Mouse (Mus musculus): ENCODE measurements around the gene Crabp2. TPM values are rescaled to one million over a fixed set of nuclear protein-coding genes. Genes with fewer than 3 reads are reported as not detected.

Gene Crabp2
- total RNA-seq, 2 experiments from 2014 or later = 1.6 to 3.7 TPM

DNA sequence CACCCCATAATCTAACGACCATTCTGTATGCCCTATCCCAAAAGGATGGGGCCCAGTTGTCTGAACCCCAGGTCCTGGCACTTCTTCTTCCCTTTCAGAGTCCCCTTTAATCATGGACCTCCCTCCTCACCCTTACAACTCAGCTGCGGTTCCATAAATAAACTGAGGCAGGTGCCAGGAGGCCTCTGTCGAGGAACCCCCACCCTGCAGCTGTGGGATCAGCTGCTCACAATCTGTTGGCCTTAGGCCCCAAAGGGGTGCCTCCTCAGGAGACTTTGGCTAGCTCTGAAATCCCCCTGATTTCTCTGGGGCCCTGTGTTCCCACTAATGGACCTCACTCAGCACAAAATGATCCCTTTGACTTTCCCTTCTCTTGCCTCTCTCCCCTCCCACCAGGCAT is 35.6 kb downstream of the Crabp2 start:
- H3K4me3 ChIP-seq = no peak overlapping the region
- DNase-seq (ENCODE audit: low spot score in 2 of 2) = no peak
- no peak overlapping the region for H3K27ac ChIP-seq
- no peak for TF ChIP-seq CTCF (conservative IDR thresholded peaks at IDR 0.05)

DNA sequence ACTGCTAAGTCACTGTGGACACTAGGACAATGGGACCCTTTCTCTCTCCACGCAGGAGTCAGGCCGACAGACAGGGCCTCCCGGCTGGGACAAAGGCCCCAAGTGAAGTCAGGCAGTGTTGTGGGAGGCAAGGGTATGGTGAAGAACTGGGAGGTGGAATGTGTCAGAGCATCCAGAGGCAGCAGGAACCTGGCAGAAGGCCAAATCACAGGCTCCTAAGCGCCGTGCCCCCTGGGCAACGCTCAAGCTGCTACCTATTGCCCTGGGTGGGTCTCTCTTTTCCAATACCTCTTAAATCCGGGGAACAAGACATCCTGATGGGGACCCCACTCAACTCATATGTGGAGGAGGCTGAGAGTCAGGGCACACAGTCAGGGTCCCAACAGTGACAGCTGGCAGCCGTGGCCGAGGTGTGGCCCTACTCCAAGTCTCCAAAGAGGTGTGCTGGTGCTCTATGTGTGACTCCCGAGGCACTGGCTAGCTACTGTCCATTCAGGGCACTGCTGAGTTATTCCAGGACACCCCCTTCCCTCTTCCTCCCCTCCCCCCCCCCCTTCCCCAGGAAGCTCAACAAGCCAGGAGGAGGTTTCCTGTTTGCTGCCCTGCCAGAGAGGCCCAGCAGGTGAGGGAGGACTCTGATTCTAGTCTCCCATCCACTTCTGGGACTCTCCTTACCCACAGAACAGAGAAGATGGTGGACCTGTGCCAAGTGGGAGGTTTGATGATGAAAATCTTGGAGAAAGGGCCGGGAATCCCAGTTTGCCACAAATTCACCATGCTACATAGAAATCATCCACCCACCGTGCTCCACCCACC is 37.2 kb downstream of the Crabp2 start:
- no peak for DNase-seq (ENCODE audit: low spot score in 2 of 2)
- no peak for TF ChIP-seq CTCF (conservative IDR thresholded peaks at IDR 0.05)
- H3K4me3 ChIP-seq = no peak overlapping the region
- H3K27ac ChIP-seq = peak overlapping the region; percentile 53; the same call in 1 of the 2 replicates

DNA sequence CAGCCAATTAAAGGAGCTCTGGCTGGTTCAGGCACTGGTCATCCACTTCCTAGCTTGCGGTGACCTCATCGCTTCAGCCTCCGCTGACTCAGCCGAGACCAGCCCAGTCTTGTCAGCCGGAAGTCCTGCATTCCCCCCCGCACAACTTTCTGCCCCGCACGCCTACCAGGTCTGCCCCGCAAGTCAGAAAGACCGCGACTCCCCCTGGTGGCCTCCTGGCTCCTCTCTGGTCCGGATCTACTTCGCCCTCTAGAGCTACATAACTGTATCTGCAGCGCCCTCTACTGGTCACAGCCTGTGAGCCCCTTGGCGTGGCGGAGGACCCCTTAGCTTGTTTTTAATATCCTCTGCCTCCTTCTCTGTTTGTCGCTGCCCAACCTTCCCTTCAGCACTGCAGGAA is 38.4 kb downstream of the Crabp2 start:
- peak overlapping the region; percentile 15; the same call in 1 of the 2 replicates for H3K27ac ChIP-seq
- peak overlapping the region; percentile 32; the same call in 1 of the 2 replicates for H3K4me3 ChIP-seq
- peak; percentile 86 to 96 for DNase-seq (ENCODE audit: low spot score in 2 of 2)
- TF ChIP-seq CTCF (conservative IDR thresholded peaks at IDR 0.05) = peak; percentile 96

DNA sequence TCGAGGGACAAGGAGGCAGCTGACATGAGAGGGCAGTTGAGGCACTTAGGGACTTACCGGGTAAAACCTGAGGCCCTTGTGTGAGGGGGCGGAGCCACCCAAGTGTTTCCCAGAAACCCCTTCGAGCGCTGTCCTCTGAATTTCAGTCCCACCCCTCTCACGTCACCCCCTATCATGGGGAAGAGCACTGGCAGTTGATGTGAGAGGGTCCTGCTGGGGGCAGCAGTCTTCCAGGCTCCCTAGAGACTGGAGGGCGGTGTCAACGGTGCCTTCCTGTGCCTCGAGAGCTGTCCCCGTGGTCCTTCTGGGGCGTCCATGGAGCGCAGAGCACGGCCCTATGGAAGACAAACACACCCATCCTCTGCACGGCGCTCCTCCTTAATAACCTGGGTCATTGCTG is 39.2 kb downstream of the Crabp2 start:
- no peak for TF ChIP-seq CTCF (conservative IDR thresholded peaks at IDR 0.05)
- Histone ChIP-seq H3K27ac (peak overlapping the region; percentile 15; the same call in 1 of the 2 replicates), H3K4me3 (peak overlapping the region; percentile 32; the same call in 1 of the 2 replicates)
- DNase-seq (ENCODE audit: low spot score in 2 of 2) = no peak

DNA sequence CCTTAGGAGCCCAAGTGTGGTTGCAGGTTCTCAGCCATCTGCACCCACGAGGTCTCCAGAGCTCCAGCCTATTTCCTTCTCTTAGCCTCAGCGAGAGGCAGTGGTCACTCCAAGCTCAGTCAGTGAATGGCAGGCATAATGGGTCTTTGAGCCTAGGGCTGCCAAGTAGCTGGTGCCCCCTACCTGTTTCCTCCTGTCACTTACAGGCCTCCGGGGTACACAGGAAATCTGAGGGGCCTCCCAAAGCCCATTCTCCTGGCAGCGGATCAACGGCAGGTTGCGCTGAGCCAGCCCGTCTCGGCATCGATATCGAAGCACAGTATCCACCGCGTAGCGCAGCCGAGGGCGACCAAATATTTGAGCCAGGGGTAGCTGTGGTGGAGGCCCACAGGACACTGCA is 39.6 kb downstream of the Crabp2 start:
- DNase-seq (ENCODE audit: low spot score in 2 of 2) = no peak
- peak overlapping the region; percentile 15; the same call in 1 of the 2 replicates for H3K27ac ChIP-seq
- H3K4me3 ChIP-seq = peak overlapping the region; percentile 32; the same call in 1 of the 2 replicates
- TF ChIP-seq CTCF (conservative IDR thresholded peaks at IDR 0.05) = no peak

DNA sequence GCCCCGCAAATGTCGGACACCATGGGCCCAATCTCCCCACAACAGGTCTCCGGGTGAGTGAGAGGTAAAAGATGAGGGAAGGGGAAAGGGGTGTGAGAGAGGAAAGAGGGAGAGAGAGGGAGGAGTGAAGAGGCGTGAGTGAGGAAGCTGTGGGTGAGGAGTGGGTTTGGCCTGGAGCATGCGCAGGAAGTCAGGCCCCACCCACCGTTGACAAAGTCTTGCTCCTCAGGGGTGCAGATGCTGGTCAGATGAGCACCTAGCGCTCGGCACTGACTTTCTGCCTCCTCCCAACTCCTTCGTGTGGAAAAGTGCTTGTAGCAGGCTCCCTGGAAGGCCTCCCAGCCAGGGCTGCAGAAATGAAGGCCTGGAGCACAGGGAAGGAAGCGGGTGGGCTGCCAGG is 41.5 kb downstream of the Crabp2 start:
- Histone ChIP-seq H3K4me3 (no peak overlapping the region), H3K27ac (no peak overlapping the region)
- DNase-seq (ENCODE audit: low spot score in 2 of 2) = no peak
- TF ChIP-seq CTCF (conservative IDR thresholded peaks at IDR 0.05) = no peak

DNA sequence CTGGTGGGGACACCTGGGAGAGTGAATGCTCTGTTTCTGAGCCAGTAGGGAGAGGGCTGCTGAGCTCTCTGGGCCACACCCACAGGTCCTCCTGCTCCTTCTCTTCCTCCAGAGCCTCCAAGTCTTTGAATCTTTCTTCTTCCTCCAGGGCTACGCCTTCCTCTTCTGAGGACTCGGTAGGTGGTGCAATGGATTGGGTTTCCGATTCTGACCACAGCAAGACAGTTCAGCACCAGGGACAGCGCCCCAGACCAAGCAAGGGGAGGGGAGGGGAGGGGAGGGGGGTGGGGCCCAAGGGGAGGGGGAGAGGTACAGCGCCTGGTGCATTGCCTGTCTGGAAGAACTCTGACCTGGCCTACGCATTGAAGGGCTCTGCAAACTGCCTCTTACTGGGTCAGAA is 45.0 kb downstream of the Crabp2 start:
- H3K4me3 ChIP-seq = no peak overlapping the region
- no peak for TF ChIP-seq CTCF (conservative IDR thresholded peaks at IDR 0.05)
- no peak for DNase-seq (ENCODE audit: low spot score in 2 of 2)
- H3K27ac ChIP-seq = no peak overlapping the region

DNA sequence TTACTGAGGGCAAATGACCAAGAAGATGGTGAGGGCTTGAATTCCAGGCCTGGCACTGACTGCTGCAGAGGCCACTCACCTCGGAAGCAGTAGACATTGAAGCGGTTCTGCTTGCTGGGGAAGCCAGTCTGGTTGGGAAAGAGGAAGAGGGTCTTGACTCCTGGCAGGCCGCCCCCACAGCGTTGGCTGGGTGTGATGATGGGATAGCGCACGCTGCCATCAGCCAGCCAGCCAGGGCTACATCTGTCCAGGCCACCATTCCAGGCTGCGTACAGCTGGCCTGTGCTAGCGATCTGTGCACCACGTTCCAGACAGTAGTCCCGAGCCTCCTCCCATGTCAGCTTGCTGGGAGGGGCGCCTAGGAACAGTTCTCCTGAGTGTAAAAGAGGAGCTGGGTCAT is 46.9 kb downstream of the Crabp2 start:
- H3K27ac ChIP-seq = peak overlapping the region; percentile 76
- H3K4me3 ChIP-seq = no peak overlapping the region
- DNase-seq (ENCODE audit: low spot score in 2 of 2) = no peak
- TF ChIP-seq CTCF (conservative IDR thresholded peaks at IDR 0.05) = no peak

DNA sequence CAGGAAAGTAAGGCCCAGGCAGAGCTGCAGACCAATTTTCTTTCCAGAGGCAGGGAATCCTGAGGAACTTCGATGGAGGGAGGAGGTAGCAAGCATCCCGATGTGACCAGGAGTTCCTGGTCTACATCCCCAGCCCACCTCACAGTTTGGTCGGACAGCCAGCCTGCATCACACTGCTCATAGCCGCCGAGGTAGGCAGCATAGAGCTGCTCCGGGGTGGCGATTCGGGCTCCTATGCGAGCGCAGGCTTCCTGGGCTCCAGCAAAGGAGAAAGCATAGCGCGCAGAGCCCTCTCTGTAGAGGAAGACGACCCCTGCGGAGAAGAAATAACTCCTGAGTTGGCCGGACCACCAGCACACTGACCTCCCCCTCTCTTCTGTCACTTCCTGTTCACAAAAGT is 47.9 kb downstream of the Crabp2 start:
- no peak for DNase-seq (ENCODE audit: low spot score in 2 of 2)
- no peak for TF ChIP-seq CTCF (conservative IDR thresholded peaks at IDR 0.05)
- Histone ChIP-seq H3K27ac (peak overlapping the region; percentile 57; the same call in 1 of the 2 replicates), H3K4me3 (peak overlapping the region; percentile 69; the same call in 1 of the 2 replicates)

DNA sequence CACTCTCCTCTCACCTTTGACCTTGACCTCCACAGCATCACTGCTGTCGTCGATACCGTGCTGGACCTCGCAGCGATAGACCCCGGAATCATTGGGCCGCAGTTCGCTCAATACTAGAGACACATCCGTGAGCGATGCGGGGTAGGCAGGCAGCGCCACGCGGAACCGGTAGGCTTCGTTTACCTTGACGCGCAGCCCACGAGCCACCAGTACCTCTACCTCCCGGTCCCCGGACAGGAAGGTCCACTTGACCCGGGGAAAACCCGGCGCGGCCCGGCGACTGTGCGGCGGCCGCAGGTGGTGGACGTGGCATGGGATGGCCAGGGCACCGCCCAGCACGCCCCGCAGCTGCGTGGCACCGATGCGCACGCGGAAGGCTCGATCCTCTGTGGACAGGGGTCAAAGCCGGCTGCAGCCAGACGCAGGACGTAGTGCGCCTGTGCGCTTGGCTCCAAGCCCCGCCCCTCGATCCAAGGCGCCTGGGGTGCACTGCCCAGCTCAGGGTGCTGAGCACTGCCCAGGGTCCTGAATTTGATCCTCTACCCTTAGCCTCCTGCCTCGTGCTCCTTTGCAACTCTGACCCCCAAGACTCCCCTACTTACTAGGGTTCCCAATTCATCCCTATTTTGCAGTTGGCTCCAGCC is 48.6 kb downstream of the Crabp2 start:
- no peak for DNase-seq (ENCODE audit: low spot score in 2 of 2)
- H3K4me3 ChIP-seq = peak overlapping the region; percentile 69
- TF ChIP-seq CTCF (conservative IDR thresholded peaks at IDR 0.05) = no peak
- peak overlapping the region; percentile 57; the same call in 1 of the 2 replicates for H3K27ac ChIP-seq

DNA sequence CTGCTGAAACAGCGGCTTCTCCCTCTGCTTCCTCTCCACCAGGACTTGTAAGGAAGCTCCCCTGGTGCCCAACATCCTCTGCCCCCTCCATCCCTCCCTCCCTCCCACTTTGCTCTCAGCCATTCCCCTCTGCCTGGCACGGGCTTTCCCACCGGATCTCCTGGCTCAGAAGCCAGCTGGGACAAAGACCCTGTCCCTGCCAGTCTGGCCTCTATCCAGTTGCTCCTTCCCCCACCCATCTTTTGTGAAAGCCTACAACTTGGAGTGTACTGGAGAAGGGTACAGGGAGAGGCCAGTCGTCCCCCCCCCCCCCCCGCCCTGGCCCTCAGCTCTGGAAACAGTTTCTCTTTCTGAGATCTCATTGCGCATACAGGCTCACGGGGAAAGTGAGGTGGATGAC is 50.3 kb downstream of the Crabp2 start:
- H3K27ac ChIP-seq = peak overlapping the region; percentile 95
- peak; percentile 64 to 82 for DNase-seq (ENCODE audit: low spot score in 2 of 2)
- H3K4me3 ChIP-seq = peak overlapping the region; percentile 69
- TF ChIP-seq CTCF (conservative IDR thresholded peaks at IDR 0.05) = no peak

DNA sequence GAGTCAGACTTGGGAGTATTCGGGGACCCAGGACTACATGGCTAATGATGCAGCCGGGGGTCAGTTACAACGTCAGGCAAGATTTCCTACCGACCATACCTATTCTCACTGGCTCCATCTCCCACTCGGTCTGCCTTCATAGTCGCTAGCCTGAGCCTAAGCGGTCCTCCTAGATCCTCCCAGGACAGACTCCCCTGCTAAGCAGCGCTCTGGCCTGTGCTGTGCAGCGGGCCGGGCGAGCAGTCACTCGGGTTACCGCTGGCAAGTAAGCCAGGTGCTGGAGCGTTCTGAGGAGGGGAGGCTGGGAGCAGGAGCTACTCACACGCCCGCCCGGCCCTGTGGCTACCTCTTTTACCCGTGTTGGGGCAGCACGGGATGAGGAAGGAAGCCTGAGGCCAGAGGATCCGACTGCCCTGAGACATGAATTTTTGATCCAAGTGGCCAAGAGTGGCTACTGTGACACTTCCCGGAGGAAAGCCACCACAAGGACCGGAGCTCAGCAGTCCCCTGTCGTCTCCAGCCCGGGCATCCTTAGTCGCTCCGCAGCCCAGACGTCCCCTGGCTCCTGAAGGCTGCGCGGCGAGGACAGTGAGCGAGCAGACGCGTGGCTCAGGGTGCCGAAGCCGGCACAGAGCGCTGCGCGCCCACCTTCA is 50.9 kb downstream of the Crabp2 start:
- Histone ChIP-seq H3K27ac (peak overlapping the region; percentile 95), H3K4me3 (peak overlapping the region; percentile 69)
- no peak for TF ChIP-seq CTCF (conservative IDR thresholded peaks at IDR 0.05)
- no peak for DNase-seq (ENCODE audit: low spot score in 2 of 2)

DNA sequence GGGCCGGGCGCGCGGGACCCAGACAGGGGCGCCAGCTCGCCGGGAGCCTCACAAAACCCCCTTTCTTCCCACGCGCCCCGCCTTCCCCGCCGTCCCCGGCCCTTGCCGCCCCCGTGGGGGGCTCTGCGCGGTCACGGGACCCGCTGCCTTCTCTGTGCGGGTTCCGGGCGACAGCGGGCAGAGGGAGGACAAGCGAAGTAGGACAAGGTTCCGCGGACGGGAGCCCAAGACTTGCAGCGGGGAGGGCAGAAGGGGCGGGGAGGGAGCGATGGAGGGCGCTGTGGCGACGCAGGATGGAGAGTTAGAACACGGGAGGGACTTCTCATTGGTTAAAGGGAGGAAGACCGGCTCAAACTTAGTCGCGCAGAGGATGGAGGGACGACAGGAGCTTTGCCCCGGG is 51.7 kb downstream of the Crabp2 start, which contains the start of gene Bcan:
Bcan (minus strand) TSS at position 50 of the 400 bp plus-strand sequence.
- peak within 1 kb of the TSS; percentile 69 for H3K4me3 ChIP-seq
- DNase-seq (ENCODE audit: low spot score in 2 of 2) = peak; percentile 63 to 75
- peak; percentile 45 for TF ChIP-seq CTCF (conservative IDR thresholded peaks at IDR 0.05)
- H3K27ac ChIP-seq = peak within 1 kb of the TSS; percentile 95

Data from layer of hippocampus, adult 2 months (tissue).